Mouse (Mus musculus) liver, adult 2 months (tissue): ENCODE measurements at regions not wholly inside any gene's neighbourhood (a gene's known extent, or its start where the extent isn't known, plus 50 kb on each side); places are given as distances from the start of the nearest gene placed in this dataset.

ENCODE experiments used
- DNase-seq: peaks from one replicate; pipeline ENCODE4 v3.0.0-alpha.2; 2011; ENCODE audit warnings: low read depth, low spot score; ENCODE audit errors: extremely low read depth
- H3K27ac ChIP-seq: fragments of 200-500 bp; replicated peaks from 2 replicates; pipeline ENCODE4 v1.5.1; 2012; ENCODE audit warnings: low read depth, mild to moderate bottlenecking, control low read depth, inconsistent platforms, low read length; ENCODE audit not compliant: insufficient read depth
- H3K27me3 ChIP-seq: fragments of 200-500 bp; 2 replicates; pipeline ENCODE4 v1.6.1; 2012; ENCODE audit warnings: mild to moderate bottlenecking, moderate library complexity, low read length, inconsistent platforms; ENCODE audit not compliant: control insufficient read depth, insufficient read depth
- H3K36me3 ChIP-seq: fragments of 200-500 bp; 2 replicates; pipeline ENCODE4 v1.6.1; 2012; ENCODE audit warnings: low read length, inconsistent platforms; ENCODE audit not compliant: control insufficient read depth, insufficient read depth
- H3K4me1 ChIP-seq: fragments of 200-500 bp; 2 replicates; pipeline ENCODE4 v1.6.1; 2011; ENCODE audit warnings: low read length; ENCODE audit not compliant: control insufficient read depth, insufficient read depth
- H3K4me3 ChIP-seq: fragments of 200-500 bp; 2 replicates; pipeline ENCODE4 v1.5.1; 2011; ENCODE audit warnings: low read depth, mild to moderate bottlenecking, control low read depth, low read length, moderate library complexity; ENCODE audit not compliant: insufficient read depth
- H3K79me2 ChIP-seq: fragments of 200-500 bp; 2 replicates; pipeline ENCODE4 v1.6.1; 2012; ENCODE audit warnings: inconsistent platforms, mild to moderate bottlenecking, low read length, moderate library complexity; ENCODE audit not compliant: control insufficient read depth, insufficient read depth
- H3K9ac ChIP-seq: fragments of 200-500 bp; 2 replicates; pipeline ENCODE4 v1.6.1; 2012; ENCODE audit warnings: low read depth, mild to moderate bottlenecking, control low read depth, inconsistent platforms, low read length
- CTCF ChIP-seq: fragments of 200-500 bp; IDR thresholded peaks from 2 replicates; pipeline ENCODE4 v1.5.1; 2011; ENCODE audit warnings: low read depth, low read length, control low read depth
- POLR2A ChIP-seq: fragments of 200-500 bp; IDR thresholded peaks from 2 replicates; pipeline ENCODE4 v1.6.1; 2011; ENCODE audit warnings: low read length, control low read depth; ENCODE audit not compliant: insufficient read depth; ENCODE audit errors: extremely low read depth
- WGBS: fragments of 180-500 bp; shearing (Covaris S2); methylation state at CpG from one replicate; pipeline ENCODE4 v1.1.7; 2018; 5-methylcytosine and 5-hydroxymethylcytosine counted together

DNA sequence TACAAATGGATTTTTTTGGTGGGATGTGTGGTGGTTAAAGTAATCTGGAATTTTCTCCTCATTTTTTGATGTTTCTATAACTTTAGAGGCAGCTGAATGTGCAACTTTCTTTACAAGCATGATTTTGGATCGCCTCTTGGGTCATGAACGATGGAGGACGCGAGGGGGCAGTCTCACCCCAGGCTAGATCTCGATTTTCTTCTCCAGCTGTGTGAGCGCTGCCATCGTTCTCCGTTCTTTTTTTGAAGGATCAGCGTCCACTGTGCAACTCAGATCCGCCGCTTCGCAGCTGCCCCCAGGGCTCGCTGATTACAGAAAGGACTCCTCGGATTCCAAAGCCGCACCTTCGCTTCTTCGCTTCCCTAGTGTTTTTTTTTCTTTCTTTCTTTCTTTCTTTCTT lies 63.4 kb upstream of the Got2 start:
- Histone ChIP-seq H3K79me2 (no peaks in the 10 kb centered on the region), H3K4me3 (no peak overlapping the region), H3K36me3 (no peaks in the 10 kb centered on the region), H3K9ac (no peak overlapping the region), H3K27ac (no peak overlapping the region), H3K27me3 (no peaks in the 10 kb centered on the region; the same call in 1 of the 2 replicates), H3K4me1 (0 out of 2 replicates have a peak, but pooled peaks cover 1% of the 10 kb centered on the region)
- peak; percentile 37 for DNase-seq
- TF ChIP-seq CTCF: peak; percentile 89
- TF ChIP-seq POLR2A: no peak
- 4% methylated on average over 17 of the region's 17 CpGs for WGBS
